30 mouse cellular contexts compared by ENCODE assay signal in the genomic region with DNA sequence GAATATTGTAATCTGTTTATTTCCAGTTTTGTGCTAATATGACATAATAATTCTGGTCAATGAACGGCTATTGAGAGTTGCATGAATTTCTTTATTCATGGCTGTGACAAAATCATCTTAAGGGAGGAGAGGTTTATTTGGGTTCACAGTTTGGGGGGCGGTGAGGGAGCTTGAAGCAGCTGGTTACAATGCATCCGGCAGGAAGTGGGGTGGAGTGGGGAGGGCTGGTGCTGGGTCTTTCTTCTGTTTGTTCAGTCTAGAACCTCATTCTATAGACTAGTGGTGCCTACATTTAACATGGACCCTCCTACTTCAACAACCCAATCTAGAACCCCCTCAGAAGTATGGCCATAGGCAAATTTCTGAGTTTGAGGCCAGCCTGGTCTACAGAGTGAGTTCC. TPM values are rescaled to one million over a fixed set of nuclear protein-coding genes. Genes with fewer than 3 reads are reported as not detected.
DNase-seq lines count a peak whose midpoint lies in the region; ATAC-seq lines count a peak whose summit lies in the region.
"Had no signal": no experiment of that assay in that cellular context is flagged by ENCODE, and none has a peak within 500 bp of the region (broad histone marks: within the 10 kb centered on the region; RNA-seq: fewer than 3 reads in every experiment).

No protein-coding gene starts in this region.

- H3K27me3 ChIP-seq in forebrain, embryonic 15.5 days: no peaks in the 10 kb centered on the region
- no peaks in the 10 kb centered on the region for H3K27me3 ChIP-seq in forebrain, embryonic 12.5 days
- H3K27me3 ChIP-seq: embryonic facial prominence, embryonic 12.5 days; hindbrain, embryonic 12.5 days; intestine, embryonic 15.5 days; limb, embryonic 12.5 days; liver, embryonic 15.5 days; Patski had no signal

- no peaks in the 10 kb centered on the region for H3K36me3 ChIP-seq in forebrain, embryonic 15.5 days
- no peaks in the 10 kb centered on the region for H3K36me3 ChIP-seq in forebrain, embryonic 12.5 days (replicated peaks)
- H3K36me3 ChIP-seq: embryonic facial prominence, embryonic 12.5 days; G1E; hindbrain, embryonic 12.5 days; intestine, embryonic 15.5 days; limb, embryonic 12.5 days; liver, embryonic 15.5 days had no signal

- no peak overlapping the region for H3K4me2 ChIP-seq in forebrain, embryonic 15.5 days (replicated peaks)
- H3K4me2 ChIP-seq in forebrain, embryonic 12.5 days: no peak overlapping the region
- H3K4me2 ChIP-seq: embryonic facial prominence, embryonic 12.5 days; heart, embryonic 11.5 days; hindbrain, embryonic 12.5 days; intestine, embryonic 15.5 days; limb, embryonic 12.5 days; liver, embryonic 15.5 days; lung, embryonic 14.5 days had no signal

- WGBS in forebrain, embryonic 15.5 days: 73% methylated on average over 3 of the region's 3 CpGs
- 89% methylated on average over 3 of the region's 3 CpGs for WGBS in forebrain, embryonic 12.5 days

- no peak for ATAC-seq in forebrain, embryonic 15.5 days (replicated peaks)
- ATAC-seq in forebrain, embryonic 12.5 days (ENCODE audit: low FRiP score): no peak
- ATAC-seq in CD4-positive, CD25-positive, alpha-beta regulatory T cell, adult 4 months: peak; percentile 56
- ATAC-seq: hindbrain, postnatal 0 days; intestine, embryonic 15.5 days; Patski had no signal

- peaks cover 38% of the 10 kb centered on the region for H3K4me1 ChIP-seq in forebrain, embryonic 15.5 days
- H3K4me1 ChIP-seq in forebrain, embryonic 12.5 days: peaks cover 5% of the 10 kb centered on the region; the same call in 1 of the 2 replicates
- H3K4me1 ChIP-seq: liver, embryonic 15.5 days had no signal

- H3K9ac ChIP-seq in forebrain, embryonic 15.5 days (replicated peaks): no peak overlapping the region
- H3K9ac ChIP-seq in forebrain, embryonic 12.5 days: no peak overlapping the region
- H3K9ac ChIP-seq: embryonic facial prominence, embryonic 12.5 days; hindbrain, embryonic 12.5 days; intestine, embryonic 15.5 days; limb, embryonic 12.5 days; liver, embryonic 15.5 days; lung, embryonic 14.5 days had no signal

- H3K9me3 ChIP-seq in forebrain, embryonic 15.5 days: no peaks in the 10 kb centered on the region
- no peaks in the 10 kb centered on the region for H3K9me3 ChIP-seq in forebrain, embryonic 12.5 days
- H3K9me3 ChIP-seq: embryonic facial prominence, embryonic 12.5 days; G1E; hindbrain, embryonic 12.5 days; intestine, embryonic 15.5 days; limb, embryonic 12.5 days; liver, embryonic 15.5 days had no signal

- DNase-seq in thymus, postnatal 0 days (ENCODE audit: low spot score): peak; percentile 63
- peak; percentile 45 for DNase-seq in thymus, postnatal 4 days
- DNase-seq in heart, adult 9 months (ENCODE audit: low spot score in 2 of 2): no peak
- DNase-seq in spleen, adult 18-20 months: no peak
- DNase-seq: adrenal gland, postnatal 14 days; cerebellum, adult 11-12 months; cerebellum, adult 9-11 months; embryo, embryonic 11 days; gastrocnemius, postnatal 14 days; heart, postnatal 36 days; kidney, adult 2 months; kidney, postnatal 4 days; lung, embryonic 14.5 days; lung, postnatal 14 days; midbrain, embryonic 14.5 days had no signal

- H3K4me3 ChIP-seq in forebrain, embryonic 15.5 days: no peak overlapping the region
- H3K4me3 ChIP-seq in forebrain, embryonic 12.5 days (replicated peaks): no peak overlapping the region
- H3K4me3 ChIP-seq: embryonic facial prominence, embryonic 12.5 days; hindbrain, embryonic 12.5 days; intestine, embryonic 15.5 days; left cerebral cortex, adult 2 months; limb, embryonic 12.5 days; liver, embryonic 15.5 days had no signal

- peak overlapping the region; percentile 67 for H3K27ac ChIP-seq in forebrain, embryonic 15.5 days (replicated peaks)
- H3K27ac ChIP-seq in forebrain, embryonic 12.5 days: no peak overlapping the region
- H3K27ac ChIP-seq: embryonic facial prominence, embryonic 12.5 days; hindbrain, embryonic 12.5 days; hindbrain, postnatal 0 days; intestine, embryonic 15.5 days; kidney, postnatal 0 days; left cerebral cortex, adult 2 months; liver, embryonic 15.5 days; stomach, postnatal 0 days had no signal

RNA-seq across cellular contexts. Expression of a gene that starts 30.1 kb away (rescaled TPM):
- polyA plus RNA-seq in forebrain, embryonic 15.5 days (2015; fragmentation: Nextera tagmentation; extraction: Ambion mirVana): 473 and 523 TPM in 2 replicates
- 463 and 489 TPM in 2 replicates for polyA plus RNA-seq in forebrain, embryonic 12.5 days (2016; fragmentation: Nextera tagmentation; extraction: Ambion mirVana)
- 100 to 1,000 TPM; 420 to 436 TPM for polyA plus RNA-seq in CD4-positive, CD25-positive, alpha-beta regulatory T cell, adult 4 months (2017; shearing (Covaris generic))
- 596 and 599 TPM in 2 replicates for polyA plus RNA-seq in thymus, postnatal 0 days (2015; fragmentation: Nextera tagmentation; extraction: Ambion mirVana)

Comparison
In these comparisons a context has a peak if more than half of its experiments do, and no peak if none do; other contexts are left out.
1. DNase-seq: peak in thymus, postnatal 0 days (single experiment) and thymus, postnatal 4 days (single experiment); none in heart, adult 9 months (0 of 2) and spleen, adult 18-20 months (0 of 2).